Mouse (Mus musculus) neural tube, embryonic 12.5 days (tissue): ENCODE data around the gene Sgk1. TPM values are rescaled to one million over a fixed set of nuclear protein-coding genes. Genes with fewer than 3 reads are reported as not detected.
"Not testable (repeated sequence)": the region's sequence is repeated elsewhere in the genome, so short reads cannot be mapped to it uniquely, and the experiment has no call there.

Source experiments
- ATAC-seq: fragments of 200-750 bp; cut with Nextera tagmentation; 2 replicates; pipeline ENCODE4 v1.8.0; 2017; ENCODE audit warnings: low read depth, mild to moderate bottlenecking, moderate TSS enrichment, moderate library complexity; ENCODE audit not compliant: low FRiP score
- H3K27ac ChIP-seq: fragments of 300-500 bp; sonication (generic); 2 replicates; pipeline ENCODE4 v1.5.1; 2016
- H3K27me3 ChIP-seq: fragments of 300-500 bp; sonication (generic); replicated peaks from 2 replicates; pipeline ENCODE4 v1.6.1; 2016; ENCODE audit warnings: mild to moderate bottlenecking
- H3K36me3 ChIP-seq: fragments of 300-500 bp; sonication (generic); 2 replicates; pipeline ENCODE4 v1.6.1; 2016; ENCODE audit warnings: mild to moderate bottlenecking
- H3K4me1 ChIP-seq: fragments of 300-500 bp; sonication (generic); 2 replicates; pipeline ENCODE4 v1.6.1; 2016
- H3K4me2 ChIP-seq: fragments of 300-500 bp; sonication (generic); replicated peaks from 2 replicates; pipeline ENCODE4 v1.6.1; 2016; ENCODE audit warnings: mild to moderate bottlenecking
- H3K4me3 ChIP-seq: fragments of 300-500 bp; sonication (generic); 2 replicates; pipeline ENCODE4 v1.5.1; 2016
- H3K9ac ChIP-seq: fragments of 300-500 bp; sonication (generic); 2 replicates; pipeline ENCODE4 v1.6.1; 2016; ENCODE audit warnings: mild to moderate bottlenecking
- H3K9me3 ChIP-seq: fragments of 300-500 bp; sonication (generic); 2 replicates; pipeline ENCODE4 v1.6.1; 2016; ENCODE audit warnings: mild to moderate bottlenecking
- WGBS: fragments of 180-500 bp; shearing (Covaris S2); methylation state at CpG from one replicate; pipeline ENCODE4 v1.1.7; 2016; 5-methylcytosine and 5-hydroxymethylcytosine counted together
- polyA plus RNA-seq: library from polyadenylated mRNA; unstranded; fragments of >200 nt; fragmentation: Nextera tagmentation; extraction: Ambion mirVana; gene quantifications from 2 replicates; pipeline ENCODE4 v1.2.1, GENCODE M21; 2016

Sgk1 gene
- polyA plus RNA-seq, 1 experiment from 2014 or later, result 24.6 TPM

DNA sequence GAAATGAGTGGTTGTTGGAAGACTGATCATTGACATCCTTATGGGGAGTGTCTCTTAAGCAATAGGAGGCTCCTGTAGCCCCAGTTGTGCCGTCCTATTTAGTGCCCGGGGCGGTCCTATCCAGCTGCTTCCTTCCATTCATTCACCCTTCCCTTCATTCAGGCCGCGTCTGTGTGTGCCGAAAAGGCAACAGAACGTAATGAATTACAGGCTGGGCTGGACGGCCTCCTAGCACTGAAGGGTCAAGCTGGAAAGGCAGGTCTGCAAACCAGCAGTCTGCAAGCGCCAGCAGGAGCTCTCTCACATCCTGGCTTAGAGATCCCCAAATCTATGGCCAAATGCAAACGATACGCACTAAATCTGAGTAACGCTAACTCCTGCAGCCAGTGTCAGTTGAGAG lies 1.6 kb downstream of the Sgk1 start:
- H3K27ac ChIP-seq, result no peak overlapping the region
- H3K36me3 ChIP-seq, result no peaks in the 10 kb centered on the region
- H3K27me3 ChIP-seq, result no peaks in the 10 kb centered on the region
- peaks cover 16% of the 10 kb centered on the region for H3K4me1 ChIP-seq
- peak overlapping the region; percentile 74 for H3K4me2 ChIP-seq
- H3K4me3 ChIP-seq, result peak overlapping the region; percentile 44
- no peaks in the 10 kb centered on the region for H3K9me3 ChIP-seq
- H3K9ac ChIP-seq, result no peak overlapping the region
- ATAC-seq, result peak; percentile 68
- 0% methylated on average over 12 of the region's 12 CpGs for WGBS

GRCm38 (mm10) chr10:21884534-21884933 lies 2.5 kb downstream of the Sgk1 start:
- Histone ChIP-seq H3K36me3 (no peaks in the 10 kb centered on the region), H3K9ac (no peak overlapping the region), H3K27me3 (no peaks in the 10 kb centered on the region), H3K4me3 (no peak overlapping the region), H3K9me3 (no peaks in the 10 kb centered on the region), H3K27ac (no peak overlapping the region), H3K4me1 (peaks cover 16% of the 10 kb centered on the region), H3K4me2 (peak overlapping the region; percentile 74)
- ATAC-seq, result no peak
- 45% methylated on average over 3 of the region's 3 CpGs for WGBS

DNA sequence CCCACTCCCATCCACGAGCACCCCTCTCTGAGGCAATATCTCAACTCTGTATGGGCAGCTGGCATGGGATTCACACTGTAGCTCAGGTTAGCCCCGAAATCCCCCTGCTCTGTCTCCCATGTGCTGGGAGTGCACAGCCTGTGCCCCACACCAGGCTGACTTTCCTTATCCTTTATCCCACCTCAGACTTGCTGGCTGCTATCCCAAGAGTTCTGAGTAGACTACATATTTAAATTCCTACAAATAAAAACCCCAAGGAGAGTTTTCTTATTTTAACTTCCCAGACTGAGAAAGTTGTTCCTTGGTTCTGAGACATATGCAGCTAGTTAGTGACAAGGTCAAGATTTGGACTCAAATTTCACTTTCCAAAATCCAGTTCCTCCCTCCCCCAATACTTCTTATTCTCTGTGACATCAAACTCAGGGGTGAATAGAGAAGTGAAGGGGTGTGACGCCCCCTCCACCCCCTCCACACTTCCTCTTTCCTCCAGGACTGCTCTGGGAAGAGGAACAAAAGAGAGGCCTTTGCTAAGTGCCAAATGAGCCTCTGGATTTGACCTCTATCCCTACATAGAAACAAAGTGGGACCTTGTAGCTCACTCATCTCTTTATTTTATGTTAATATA lies 7.3 kb downstream of the Sgk1 start:
- no peak overlapping the region for H3K4me2 ChIP-seq
- no peak overlapping the region for H3K9ac ChIP-seq
- no peaks in the 10 kb centered on the region for H3K27me3 ChIP-seq
- H3K9me3 ChIP-seq, result no peaks in the 10 kb centered on the region
- no peaks in the 10 kb centered on the region for H3K36me3 ChIP-seq
- WGBS, result 64% methylated on average over 3 of the region's 3 CpGs
- no peak for ATAC-seq
- H3K27ac ChIP-seq, result no peak overlapping the region
- peaks cover 5% of the 10 kb centered on the region for H3K4me1 ChIP-seq
- no peak overlapping the region for H3K4me3 ChIP-seq

GRCm38 (mm10) chr10:21890293-21890692 lies 8.3 kb downstream of the Sgk1 start:
- no peak for ATAC-seq
- Histone ChIP-seq H3K4me3 (no peak overlapping the region), H3K9ac (no peak overlapping the region), H3K4me1 (no peaks in the 10 kb centered on the region), H3K27me3 (no peaks in the 10 kb centered on the region), H3K4me2 (no peak overlapping the region), H3K9me3 (no peaks in the 10 kb centered on the region), H3K36me3 (0 out of 2 replicates have a peak, but pooled peaks cover 4% of the 10 kb centered on the region), H3K27ac (no peak overlapping the region)
- 95% methylated on average over 4 of the region's 4 CpGs for WGBS

- no peaks in the 10 kb centered on the region for H3K9me3 ChIP-seq
- 0 out of 2 replicates have a peak, but pooled peaks cover 4% of the 10 kb centered on the region for H3K36me3 ChIP-seq
- H3K4me2 ChIP-seq, result no peak overlapping the region
- no peak overlapping the region for H3K27ac ChIP-seq
- H3K9ac ChIP-seq, result no peak overlapping the region
- no peaks in the 10 kb centered on the region for H3K27me3 ChIP-seq
- no peak for ATAC-seq
- WGBS, result 71% methylated on average over 7 of the region's 7 CpGs
- H3K4me1 ChIP-seq, result no peaks in the 10 kb centered on the region
- no peak overlapping the region for H3K4me3 ChIP-seq
Observed at GRCm38 (mm10) chr10:21891442-21891841, 9.5 kb downstream of the Sgk1 start.

DNA sequence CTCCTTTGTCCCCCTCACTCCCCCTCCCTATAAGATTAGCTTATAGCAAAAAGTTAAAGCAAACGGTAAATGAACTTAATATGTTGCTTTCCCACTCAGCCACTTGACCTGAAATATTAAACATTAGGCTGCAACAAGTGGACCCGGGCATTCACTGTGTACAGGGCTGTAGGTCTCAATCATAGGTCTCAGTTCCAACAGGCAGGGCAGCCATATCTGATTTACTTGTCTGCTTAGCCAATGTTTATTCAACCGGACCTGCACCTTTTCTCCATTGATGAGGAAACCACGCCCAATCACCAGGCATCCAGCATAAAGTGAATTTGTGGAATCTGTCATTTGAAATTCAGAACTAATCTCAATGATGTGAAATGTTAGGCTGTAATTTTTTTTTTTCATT lies 10.1 kb downstream of the Sgk1 start:
- no peak overlapping the region for H3K4me3 ChIP-seq
- no peaks in the 10 kb centered on the region for H3K27me3 ChIP-seq
- no peak for ATAC-seq
- no peaks in the 10 kb centered on the region for H3K9me3 ChIP-seq
- H3K9ac ChIP-seq, result no peak overlapping the region
- 86% methylated on average over 4 of the region's 4 CpGs for WGBS
- H3K4me2 ChIP-seq, result no peak overlapping the region
- H3K27ac ChIP-seq, result no peak overlapping the region
- 0 out of 2 replicates have a peak, but pooled peaks cover 4% of the 10 kb centered on the region for H3K36me3 ChIP-seq
- H3K4me1 ChIP-seq, result no peaks in the 10 kb centered on the region

DNA sequence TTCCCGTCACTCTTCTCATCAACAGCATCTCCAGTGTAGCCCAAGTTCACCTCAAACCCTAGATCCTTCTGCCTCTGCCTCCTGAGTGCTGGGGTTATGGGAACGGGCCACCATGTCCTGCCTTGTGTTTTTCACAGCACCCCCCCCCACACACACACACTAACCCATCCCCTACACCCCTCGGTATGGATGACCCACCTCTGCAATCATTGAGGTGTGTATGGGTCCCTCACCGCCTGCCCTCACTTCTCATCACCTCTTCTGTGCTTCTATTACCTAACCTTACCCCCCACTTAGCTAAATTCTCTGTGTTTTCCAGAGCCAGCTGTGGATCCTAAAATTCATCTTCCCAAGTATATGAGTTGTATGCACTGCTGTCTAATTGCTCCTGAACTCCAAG lies 16.4 kb downstream of the Sgk1 start:
- no peaks in the 10 kb centered on the region for H3K27me3 ChIP-seq
- no peak overlapping the region for H3K4me2 ChIP-seq
- no peak for ATAC-seq

GRCm38 (mm10) chr10:21898851-21899250 lies 16.9 kb downstream of the Sgk1 start:
- ATAC-seq, H3K9me3 ChIP-seq, H3K27ac ChIP-seq, H3K9ac ChIP-seq, H3K4me1 ChIP-seq, H3K4me2 ChIP-seq, H3K4me3 ChIP-seq, H3K36me3 ChIP-seq, H3K27me3 ChIP-seq: not testable (repeated sequence)
- WGBS, result 93% methylated on average over 17 of the region's 17 CpGs

More for the DNA sequence above, 16.4 kb downstream of the Sgk1 start:
- Histone ChIP-seq H3K4me3 (no peak overlapping the region), H3K4me1 (no peaks in the 10 kb centered on the region), H3K36me3 (0 out of 2 replicates have a peak, but pooled peaks cover 4% of the 10 kb centered on the region), H3K27ac (no peak overlapping the region), H3K9me3 (no peaks in the 10 kb centered on the region), H3K9ac (no peak overlapping the region)
- 98% methylated on average over 4 of the region's 4 CpGs for WGBS

DNA sequence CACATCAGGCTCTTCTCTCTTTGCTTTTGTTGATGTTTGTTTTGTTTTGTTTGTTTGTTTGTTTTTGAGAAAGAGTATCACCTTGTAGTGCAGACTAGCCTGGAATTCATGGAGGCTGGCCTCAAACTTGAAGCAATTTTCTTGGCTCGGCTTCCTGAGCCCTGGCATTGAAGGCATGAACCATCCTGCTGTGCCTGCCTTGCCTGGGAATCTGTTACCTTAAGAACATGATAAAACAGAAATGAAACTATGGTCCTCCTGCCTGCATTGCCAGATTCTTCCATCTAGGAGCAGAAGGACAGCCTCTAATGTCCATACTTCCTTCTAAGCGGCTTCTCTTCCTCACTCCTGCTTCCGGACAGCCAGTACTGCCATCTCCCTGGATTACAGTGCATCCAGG lies 17.4 kb downstream of the Sgk1 start:
- no peak overlapping the region for H3K27ac ChIP-seq
- H3K4me3 ChIP-seq, result no peak overlapping the region
- no peaks in the 10 kb centered on the region for H3K4me1 ChIP-seq
- H3K9ac ChIP-seq, result no peak overlapping the region
- H3K36me3 ChIP-seq, result 0 out of 2 replicates have a peak, but pooled peaks cover 4% of the 10 kb centered on the region
- no peaks in the 10 kb centered on the region for H3K27me3 ChIP-seq
- H3K4me2 ChIP-seq, result no peak overlapping the region
- 86% methylated on average over 3 of the region's 3 CpGs for WGBS
- H3K9me3 ChIP-seq, result no peaks in the 10 kb centered on the region
- no peak for ATAC-seq

GRCm38 (mm10) chr10:21902152-21903140 lies 20.5 kb downstream of the Sgk1 start:
- ATAC-seq, result no peak

DNA sequence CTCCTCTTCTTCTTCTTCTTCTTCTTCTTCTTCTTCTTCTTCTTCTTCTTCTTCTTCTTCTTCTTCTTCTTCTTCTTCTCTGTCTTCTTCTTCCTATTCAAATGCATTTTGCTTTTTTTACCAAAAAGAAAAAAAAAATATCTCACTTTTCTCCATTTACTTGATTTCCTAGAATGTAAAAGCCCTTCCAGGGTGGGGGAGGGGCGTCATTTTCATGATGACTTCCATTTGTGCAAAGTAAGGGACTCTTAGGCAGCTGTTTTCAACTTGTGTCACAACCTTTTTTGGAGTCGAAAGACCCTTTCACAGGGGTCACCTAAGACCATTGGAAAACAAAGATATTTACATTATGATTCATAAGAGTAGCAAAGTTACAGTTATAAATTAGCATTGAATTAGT lies 22.2 kb downstream of the Sgk1 start:
- no peaks in the 10 kb centered on the region for H3K9me3 ChIP-seq

More at GRCm38 (mm10) chr10:21902152-21903140, 20.5 kb downstream of the Sgk1 start:
- 92% methylated on average over 10 of the region's 10 CpGs for WGBS
- H3K27ac ChIP-seq, result no peak overlapping the region
- no peaks in the 10 kb centered on the region for H3K4me1 ChIP-seq
- no peak overlapping the region for H3K9ac ChIP-seq
- no peak overlapping the region for H3K4me2 ChIP-seq
- H3K36me3 ChIP-seq, result no peaks in the 10 kb centered on the region
- no peaks in the 10 kb centered on the region for H3K9me3 ChIP-seq
- H3K27me3 ChIP-seq, result no peaks in the 10 kb centered on the region
- no peak overlapping the region for H3K4me3 ChIP-seq

GRCm38 (mm10) chr10:21905616-21906015 lies 23.6 kb downstream of the Sgk1 start:
- no peaks in the 10 kb centered on the region for H3K4me1 ChIP-seq
- no peaks in the 10 kb centered on the region for H3K27me3 ChIP-seq
- no peak for ATAC-seq
- no peak overlapping the region for H3K27ac ChIP-seq
- H3K9me3 ChIP-seq, result no peaks in the 10 kb centered on the region
- WGBS, result 91% methylated on average over 1 of the region's 1 CpGs
- H3K4me3 ChIP-seq, result no peak overlapping the region
- H3K9ac ChIP-seq, result no peak overlapping the region
- H3K36me3 ChIP-seq, result no peaks in the 10 kb centered on the region
- no peak overlapping the region for H3K4me2 ChIP-seq

More for the DNA sequence above, 22.2 kb downstream of the Sgk1 start:
- Histone ChIP-seq H3K36me3 (no peaks in the 10 kb centered on the region), H3K27me3 (no peaks in the 10 kb centered on the region), H3K27ac (no peak overlapping the region), H3K4me3 (no peak overlapping the region), H3K4me2 (no peak overlapping the region), H3K9ac (no peak overlapping the region), H3K4me1 (no peaks in the 10 kb centered on the region)
- WGBS, result 88% methylated on average over 2 of the region's 2 CpGs
- no peak for ATAC-seq
